Mouse (Mus musculus) stomach, postnatal 0 days (tissue): ENCODE data around the gene Zbtb7b.

Source experiments
- CTCF ChIP-seq: IDR thresholded peaks from 2 replicates; pipeline ENCODE4 v1.5.1; 2016; ENCODE audit warnings: antibody characterized with exemption, low read depth, mild to moderate bottlenecking, moderate library complexity
- EP300 ChIP-seq: optimal IDR thresholded peaks from 2 replicates; pipeline ENCODE3; 2016; ENCODE audit warnings: antibody characterized with exemption

DNA sequence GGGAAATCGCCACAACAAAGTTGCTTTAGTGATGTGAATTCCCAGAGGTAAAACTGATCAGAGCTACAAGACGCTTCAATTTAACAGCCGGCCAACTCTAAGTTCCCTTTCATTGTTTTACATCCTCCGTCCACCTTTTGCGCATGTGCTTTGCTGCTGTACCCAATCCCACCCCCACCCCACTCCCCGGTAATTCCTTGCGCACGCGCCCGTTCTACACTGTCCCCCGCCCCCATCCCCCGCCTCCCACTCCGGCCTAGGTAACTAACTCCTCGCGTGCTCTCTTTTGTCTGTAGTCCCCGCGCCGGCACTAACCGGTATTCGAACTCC, 23.2 kb upstream of the Zbtb7b start:
- TF ChIP-seq CTCF (no peak), EP300 (no peak)
